Mouse (Mus musculus): ENCODE results near the gene Tex9.
"Not testable (repeated sequence)": the region's sequence is repeated elsewhere in the genome, so short reads cannot be mapped to it uniquely, and the experiment has no call there.

Gene Tex9

GRCm38 (mm10) chr9:72479276-72479675, 12.7 kb downstream of the Tex9 start:
- DNase-seq (ENCODE audit: low spot score), result no peak

- DNase-seq (ENCODE audit: low spot score), result no peak
Observed at GRCm38 (mm10) chr9:72477306-72477705, 14.7 kb downstream of the Tex9 start.

- DNase-seq (ENCODE audit: low spot score), result no peak
Observed at GRCm38 (mm10) chr9:72475511-72475910, 16.5 kb downstream of the Tex9 start.

GRCm38 (mm10) chr9:72469851-72470250, 22.2 kb downstream of the Tex9 start:
- DNase-seq (ENCODE audit: low spot score), result no peak

GRCm38 (mm10) chr9:72468616-72469015, 23.4 kb downstream of the Tex9 start:
- no peak for DNase-seq (ENCODE audit: low spot score)

GRCm38 (mm10) chr9:72467551-72468407, 24.2 kb downstream of the Tex9 start:
- no peak for DNase-seq (ENCODE audit: low spot score)

- no peak for DNase-seq (ENCODE audit: low spot score)
Observed at GRCm38 (mm10) chr9:72465754-72466181, 26.2 kb downstream of the Tex9 start.

GRCm38 (mm10) chr9:72464806-72465205, 27.2 kb downstream of the Tex9 start:
- DNase-seq (ENCODE audit: low spot score), result no peak

GRCm38 (mm10) chr9:72462427-72462826, 29.6 kb downstream of the Tex9 start:
- DNase-seq (ENCODE audit: low spot score), result no peak

GRCm38 (mm10) chr9:72460767-72461166, 31.2 kb downstream of the Tex9 start:
- no peak for DNase-seq (ENCODE audit: low spot score)

- no peak for DNase-seq (ENCODE audit: low spot score)
Observed at GRCm38 (mm10) chr9:72459703-72460102, 32.3 kb downstream of the Tex9 start.

- DNase-seq (ENCODE audit: low spot score), result no peak
Observed at GRCm38 (mm10) chr9:72458233-72458632, 33.8 kb downstream of the Tex9 start.

- no peak for DNase-seq (ENCODE audit: low spot score)
Observed at GRCm38 (mm10) chr9:72456374-72456773, 35.6 kb downstream of the Tex9 start.

- not testable (repeated sequence) for DNase-seq (ENCODE audit: low spot score)
Observed at GRCm38 (mm10) chr9:72454281-72454680, 37.7 kb downstream of the Tex9 start.

- DNase-seq (ENCODE audit: low spot score), result no peak
Observed at GRCm38 (mm10) chr9:72451111-72451510, 40.9 kb downstream of the Tex9 start.

GRCm38 (mm10) chr9:72450363-72450762, 41.6 kb downstream of the Tex9 start:
- DNase-seq (ENCODE audit: low spot score), result no peak

- no peak for DNase-seq (ENCODE audit: low spot score)
Observed at GRCm38 (mm10) chr9:72449841-72450240, 42.2 kb downstream of the Tex9 start.

- DNase-seq (ENCODE audit: low spot score), result no peak
Observed at GRCm38 (mm10) chr9:72449367-72449766, 42.6 kb downstream of the Tex9 start.

- no peak for DNase-seq (ENCODE audit: low spot score)
Observed at GRCm38 (mm10) chr9:72448026-72448425, 44.0 kb downstream of the Tex9 start.

- DNase-seq (ENCODE audit: low spot score), result no peak
Observed at GRCm38 (mm10) chr9:72441927-72442715, 49.9 kb downstream of the Tex9 start.

GRCm38 (mm10) chr9:72440948-72441926, 50.8 kb downstream of the Tex9 start:
- peak; percentile 38 for DNase-seq (ENCODE audit: low spot score)

- no peak for DNase-seq (ENCODE audit: low spot score)
Observed at GRCm38 (mm10) chr9:72440358-72440757, 51.7 kb downstream of the Tex9 start.
